Mouse (Mus musculus) thymus, postnatal 0 days (tissue): ENCODE measurements around the gene Braf. TPM values are rescaled to one million over a fixed set of nuclear protein-coding genes. Genes with fewer than 3 reads are reported as not detected.

Experiments
- DNase-seq: peaks from one replicate; pipeline ENCODE4 v3.0.0-alpha.2; 2015; ENCODE audit warnings: low spot score
- polyA plus RNA-seq: library from polyadenylated mRNA; unstranded; fragments of >200 nt; fragmentation: Nextera tagmentation; extraction: Ambion mirVana; gene quantifications from 2 replicates; pipeline ENCODE4 v1.2.1, GENCODE M21; 2015

Braf gene
- polyA plus RNA-seq, 1 experiment from 2014 or later: 7.1 TPM

GRCm38 (mm10) chr6:39610207-39610606, 115.1 kb downstream of the Braf start:
- no peak for DNase-seq

GRCm38 (mm10) chr6:39607365-39607764, 117.9 kb downstream of the Braf start:
- no peak for DNase-seq

DNA sequence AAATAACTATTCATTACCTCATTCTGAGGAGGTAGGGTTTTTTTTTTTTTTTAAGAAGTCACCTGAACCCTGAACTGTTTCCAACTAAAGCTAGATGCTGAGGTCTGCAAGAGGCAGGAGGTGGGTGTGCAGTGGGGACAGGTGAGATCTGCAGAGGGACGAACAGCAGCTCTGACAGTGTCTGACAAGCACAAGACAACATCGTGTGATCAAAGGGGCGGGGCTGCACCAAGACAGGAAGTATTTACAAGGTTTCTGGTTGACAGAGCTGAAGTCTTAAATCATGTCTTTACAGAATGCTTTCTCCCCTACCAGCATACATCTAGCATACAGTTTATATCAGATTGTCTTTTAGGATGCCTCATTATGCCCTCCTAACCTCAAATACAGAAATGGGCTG, 118.4 kb downstream of the Braf start:
- peak; percentile 28 for DNase-seq

DNA sequence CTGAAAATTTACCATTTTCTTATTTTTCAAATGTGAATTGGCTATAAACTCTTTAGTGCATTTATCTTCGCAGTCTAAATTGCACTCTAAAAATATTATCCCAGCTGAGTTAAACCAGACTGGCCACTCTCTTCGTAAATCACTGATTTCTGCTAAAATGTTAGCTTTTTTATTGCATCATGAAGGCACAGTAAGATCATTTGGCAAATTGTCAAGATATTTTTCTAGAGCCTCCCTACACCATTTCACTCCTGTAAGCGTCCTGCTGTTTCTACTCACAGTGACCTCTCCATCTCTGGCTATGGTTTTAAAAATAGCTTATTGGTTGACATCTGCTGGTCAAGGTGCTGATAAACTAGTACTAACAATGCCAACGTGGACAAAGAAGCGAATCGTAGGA, 119.2 kb downstream of the Braf start:
- DNase-seq: no peak

DNA sequence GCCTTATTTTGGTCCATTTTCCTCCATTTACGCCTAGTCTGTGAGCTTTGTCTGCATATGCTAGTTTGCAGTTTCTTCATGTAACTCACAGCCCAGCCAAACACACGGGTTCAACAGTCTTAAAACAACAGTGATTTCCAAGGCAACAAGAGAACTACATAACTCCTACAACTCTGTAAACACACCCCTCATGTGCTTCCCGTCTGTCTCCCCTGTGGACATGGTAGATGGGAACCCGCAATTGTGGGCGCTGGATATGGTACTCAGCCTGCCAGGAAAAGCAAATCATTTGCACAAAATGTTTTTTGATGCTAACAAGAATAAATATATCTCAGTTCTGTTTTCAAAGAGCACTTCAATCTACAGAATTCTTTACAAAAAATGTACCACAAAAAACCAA, 120.7 kb downstream of the Braf start:
- no peak for DNase-seq

- peak; percentile 10 for DNase-seq
Observed at GRCm38 (mm10) chr6:39601828-39602227, 123.4 kb downstream of the Braf start.

DNA sequence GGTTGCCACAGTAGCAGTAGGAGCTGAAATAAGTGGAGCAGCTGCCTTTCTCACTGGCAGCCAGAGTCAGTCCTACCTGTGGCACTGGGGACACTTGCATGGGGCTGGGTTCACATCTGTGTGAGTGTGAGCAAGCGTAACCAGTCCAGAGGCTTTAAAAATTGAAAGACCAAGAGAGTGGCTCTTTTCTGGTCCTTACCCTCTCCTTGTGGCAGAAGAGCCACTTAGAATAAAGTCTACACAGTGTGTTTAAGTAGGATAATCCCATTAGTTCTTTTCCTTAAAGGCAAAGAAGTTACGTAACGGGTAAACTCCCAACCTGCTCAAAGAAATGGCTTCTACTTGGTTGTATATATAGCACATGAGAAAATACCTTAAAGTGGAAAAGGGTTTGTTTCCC, 124.4 kb downstream of the Braf start:
- DNase-seq: no peak

DNA sequence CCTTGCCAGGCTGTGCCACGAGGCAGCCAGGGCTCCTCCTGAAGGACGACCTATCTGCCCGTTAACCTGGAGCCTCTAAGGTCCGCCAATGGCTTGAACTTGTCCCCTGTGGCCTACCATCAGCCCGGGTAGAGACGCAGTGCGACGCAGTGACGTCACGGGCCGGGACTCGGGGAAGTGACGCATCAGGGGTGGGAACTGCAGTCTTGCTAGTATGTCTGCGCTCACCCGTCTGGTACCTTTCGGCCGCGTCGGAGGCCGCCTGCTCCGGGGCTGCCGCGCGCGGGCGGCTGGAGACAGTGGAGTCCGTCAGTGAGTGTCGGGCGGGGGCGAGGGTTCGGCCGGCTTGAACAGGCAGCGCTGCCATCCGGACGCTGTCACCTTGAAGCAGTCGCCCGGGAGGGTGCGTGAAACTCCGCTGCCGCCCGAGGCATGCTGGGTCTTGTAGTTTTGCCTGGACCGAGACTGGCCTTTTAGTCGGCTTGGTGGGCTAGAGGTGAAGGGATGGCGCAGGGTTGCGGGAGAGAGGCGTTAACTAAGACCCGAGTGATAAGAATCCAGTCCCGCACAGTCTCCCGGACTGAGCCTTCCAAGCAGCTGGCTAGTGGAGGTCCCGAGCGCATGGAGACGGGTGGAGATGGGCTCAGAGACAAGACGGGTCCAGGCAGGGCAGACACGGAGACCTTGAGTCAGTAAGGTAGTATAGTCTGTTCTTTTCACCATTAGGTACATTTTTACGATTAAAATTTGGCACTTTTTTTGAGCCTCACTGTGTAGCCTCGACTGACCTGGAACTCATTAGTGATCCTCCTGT, 132.7 kb downstream of the Braf start, which contains the start of gene Ndufb2:
Gene Ndufb2, plus strand, starts transcription at position 174 of the 814 bp plus-strand sequence.
- peak; percentile 93 for DNase-seq

DNA sequence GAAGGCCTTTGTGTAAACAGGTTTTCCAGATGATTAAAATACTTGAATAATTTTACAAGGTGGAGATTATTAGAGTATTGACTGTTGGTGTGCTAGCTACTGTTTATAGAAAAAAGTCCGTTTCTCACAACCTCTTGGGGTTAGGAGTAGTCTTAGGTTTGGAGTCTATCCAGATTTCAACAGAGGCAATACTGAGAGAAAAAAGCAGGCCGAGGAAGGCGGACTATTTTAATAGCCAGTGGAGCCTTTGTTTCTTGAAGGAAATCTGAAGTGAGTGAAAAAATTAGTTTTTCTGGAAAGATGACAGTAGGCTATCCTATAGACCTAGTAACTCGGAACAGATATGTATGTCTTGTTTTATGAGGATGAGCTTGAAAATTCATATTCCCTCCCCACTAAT, 133.8 kb downstream of the Braf start:
- no peak for DNase-seq

DNA sequence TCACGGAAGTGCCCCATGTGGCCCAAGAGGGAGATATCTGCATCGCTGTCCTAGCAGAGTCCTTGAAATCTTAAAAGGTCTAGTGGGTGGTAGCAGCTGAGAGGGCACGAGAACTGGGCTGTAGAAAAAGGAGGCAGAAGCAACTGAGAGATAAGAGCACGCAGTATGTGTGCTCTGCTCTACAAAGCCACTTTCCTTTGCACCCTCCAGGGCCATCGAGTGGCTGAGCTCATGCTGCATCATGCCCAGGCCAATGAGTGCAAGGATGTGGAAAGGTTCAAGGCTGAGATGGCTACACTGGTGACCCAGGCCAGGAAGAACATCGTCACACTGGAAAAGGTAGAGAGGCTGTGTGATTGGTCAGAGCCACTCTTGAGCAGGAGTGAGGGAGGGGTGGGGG, 139.7 kb downstream of the Braf start, which contains the start of gene Gm42420:
Gene Gm42420, plus strand, starts transcription at position 237 of the 400 bp plus-strand sequence.
- DNase-seq: no peak

DNA sequence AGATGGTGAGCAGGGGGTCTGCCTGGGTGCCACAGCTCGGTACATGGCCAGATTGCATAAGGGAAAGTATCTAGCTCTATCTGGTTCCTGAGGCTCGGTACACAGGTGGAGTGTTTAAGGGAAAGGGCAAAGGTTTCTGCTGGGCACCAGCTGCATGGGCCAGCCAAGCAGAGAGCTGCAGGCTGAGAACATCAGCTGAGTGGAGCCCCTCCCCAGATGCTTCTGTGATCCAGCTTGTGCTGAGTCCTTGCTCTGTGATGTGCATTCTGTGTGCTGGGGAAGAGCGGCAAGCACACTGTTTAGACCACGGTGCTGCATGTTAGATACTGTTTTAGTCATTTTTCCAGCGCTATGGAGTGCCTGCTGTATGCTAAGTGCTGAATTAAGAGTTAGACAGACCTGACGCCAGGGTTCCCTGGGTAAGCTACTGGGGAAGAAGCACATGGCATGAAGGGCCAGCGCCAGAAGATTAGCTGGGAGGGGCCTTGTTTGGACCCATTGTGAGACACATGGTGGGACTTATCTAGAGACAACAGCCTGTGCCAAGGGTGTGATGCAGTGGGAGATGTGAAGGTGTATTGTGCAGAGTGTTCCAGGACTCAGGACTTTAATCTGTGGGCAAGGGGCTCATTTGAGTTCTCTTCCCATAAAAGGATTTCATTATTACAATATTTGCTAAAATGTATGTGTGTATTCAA, 144.0 kb downstream of the Braf start:
- no peak for DNase-seq

DNA sequence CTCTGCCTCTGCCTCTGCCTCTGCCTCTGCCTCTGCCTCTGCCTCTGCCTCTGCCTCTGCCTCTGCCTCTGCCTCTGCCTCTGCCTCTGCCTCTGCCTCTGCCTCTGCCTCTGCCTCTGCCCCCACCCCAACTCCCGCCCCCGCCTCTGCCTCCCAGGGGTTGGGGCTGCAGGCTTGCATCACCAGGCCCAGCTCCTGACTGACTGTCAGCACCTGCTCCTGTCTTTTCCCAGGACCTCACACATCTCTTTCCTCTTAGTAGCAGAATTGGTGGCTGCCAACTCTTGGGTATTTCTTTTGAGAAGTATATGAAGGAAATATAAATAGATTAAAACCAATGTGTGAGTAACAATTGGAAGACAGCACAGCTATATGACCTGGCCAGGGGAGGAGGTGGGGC, 144.7 kb downstream of the Braf start:
- no peak for DNase-seq

DNA sequence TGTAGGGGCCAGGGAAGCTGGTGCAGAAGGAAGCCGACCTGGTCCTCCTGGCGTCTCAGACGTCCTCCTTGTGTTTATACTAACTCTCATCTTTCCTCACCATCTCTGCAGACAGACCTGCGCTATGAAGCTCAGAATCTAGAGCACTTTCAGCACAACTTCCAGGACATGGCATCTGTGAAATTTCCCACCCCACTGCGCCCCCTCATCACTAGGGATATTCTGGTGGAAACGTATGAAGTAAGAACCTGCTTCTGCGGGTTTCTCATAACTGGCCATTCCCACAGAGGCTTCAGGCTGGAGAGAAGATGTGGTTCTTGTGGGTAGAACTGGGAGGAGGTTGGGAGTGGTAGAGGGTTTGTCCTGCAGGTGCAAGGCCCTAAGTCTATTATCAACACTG, 145.7 kb downstream of the Braf start:
- no peak for DNase-seq

DNA sequence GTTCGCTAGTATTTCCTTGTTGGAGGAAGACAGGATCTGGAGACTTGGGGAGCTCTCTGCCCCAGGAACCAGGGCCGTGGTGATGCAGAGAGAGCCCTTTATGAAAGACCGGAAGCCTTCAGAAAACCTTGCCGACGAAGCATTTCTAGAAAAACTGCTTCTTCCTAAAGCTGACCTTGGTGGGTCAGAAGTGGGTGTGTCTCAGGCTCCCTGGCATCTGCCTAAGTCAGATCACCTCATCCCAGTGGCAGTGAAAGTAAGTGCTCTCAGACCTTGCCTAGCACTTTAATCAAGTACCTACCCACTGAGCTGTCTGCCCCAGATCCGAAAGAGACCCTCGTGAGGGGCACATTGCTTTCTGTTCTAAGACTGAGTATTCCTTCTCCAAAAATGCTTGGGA, 150.3 kb downstream of the Braf start:
- DNase-seq: no peak

DNA sequence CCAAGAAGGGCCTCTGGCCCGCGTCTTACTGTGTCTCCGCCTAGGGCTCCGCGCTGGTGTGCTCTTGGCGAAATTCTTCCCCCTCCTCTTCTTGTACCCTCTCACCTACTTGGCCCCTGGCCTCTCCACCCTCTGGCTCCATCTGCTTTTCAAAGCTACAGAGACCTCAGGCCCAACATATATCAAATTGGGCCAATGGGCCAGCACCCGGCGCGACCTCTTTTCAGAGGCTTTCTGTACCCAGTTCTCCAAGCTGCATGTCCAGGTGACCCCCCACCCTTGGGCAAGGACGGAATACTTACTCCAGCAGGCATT, 150.8 kb downstream of the Braf start:
- no peak for DNase-seq

GRCm38 (mm10) chr6:39573791-39574554, 151.3 kb downstream of the Braf start, which contains the start of gene Adck2:
Gene Adck2 (plus strand): TSS chr6:39573873.
- peak; percentile 85 for DNase-seq

- DNase-seq: no peak
Observed at GRCm38 (mm10) chr6:39570426-39570825, 154.8 kb downstream of the Braf start.

DNA sequence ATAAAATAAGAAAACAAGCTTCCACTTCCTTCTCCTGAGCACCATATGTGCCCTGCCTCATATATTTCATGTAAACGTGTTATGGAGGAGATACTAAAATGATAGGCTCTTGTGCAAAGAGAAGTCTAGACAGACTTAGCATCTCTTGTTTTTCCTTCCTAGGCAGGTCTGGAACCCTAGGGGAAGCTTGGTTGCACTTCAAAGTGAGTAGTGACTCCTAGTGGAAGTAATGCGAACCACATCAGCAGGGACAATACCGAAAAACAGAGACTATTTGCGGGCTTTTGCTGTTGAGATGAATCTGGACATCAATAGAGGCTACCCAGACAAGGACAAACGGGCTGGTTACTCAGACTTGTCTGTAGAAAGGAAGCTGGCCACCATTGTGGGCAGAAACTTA, 157.7 kb downstream of the Braf start:
- peak; percentile 43 for DNase-seq

GRCm38 (mm10) chr6:39562166-39563015, 162.9 kb downstream of the Braf start:
- peak; percentile 84 for DNase-seq

DNA sequence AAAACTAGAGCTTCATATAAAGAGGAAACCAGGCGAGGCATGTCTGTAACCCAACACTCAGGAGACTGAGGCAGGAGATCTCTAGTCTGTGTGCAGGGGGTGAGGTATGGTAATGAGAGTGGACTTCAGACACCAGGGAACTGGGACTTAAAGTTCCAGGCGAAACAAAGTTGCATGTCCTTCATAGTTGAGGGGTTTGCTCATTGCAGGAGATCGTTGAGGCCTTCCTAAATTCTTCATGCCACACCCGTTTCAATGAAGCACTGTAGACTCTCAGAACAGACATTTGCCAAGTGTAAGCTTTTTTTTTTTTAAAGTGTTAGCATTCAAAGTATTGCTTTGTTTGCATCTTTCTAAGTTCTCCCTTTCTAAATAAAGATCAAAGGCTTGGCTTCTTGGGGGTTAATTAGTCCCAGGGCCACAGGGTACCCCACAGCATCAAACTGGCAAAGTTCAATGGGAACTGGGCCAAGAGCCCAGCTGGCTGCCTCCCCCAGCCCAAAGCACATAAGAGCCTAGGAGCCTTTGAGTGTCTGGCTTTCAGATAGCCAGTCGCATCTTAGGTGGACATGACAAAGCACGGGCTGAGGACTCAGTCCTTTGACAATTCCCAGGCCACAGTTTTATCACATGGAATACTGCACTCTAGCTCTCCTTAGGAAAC, 165.9 kb downstream of the Braf start:
- DNase-seq: no peak
